Mouse (Mus musculus) cerebellum, adult (tissue): ENCODE measurements at regions not wholly inside any gene's neighbourhood (a gene's known extent, or its start where the extent isn't known, plus 50 kb on each side); places are given as distances from the start of the nearest gene placed in this dataset.

Source experiments
- ATAC-seq: cut with Nextera tagmentation; 2 replicates; pipeline ENCODE4 v1.9.2; 2017; ENCODE audit warnings: mild to moderate bottlenecking, moderate library complexity, mixed read lengths; ENCODE audit not compliant: insufficient number of reproducible peaks, low FRiP score, low TSS enrichment

GRCm38 (mm10) chr6:51084656-51085055 lies 347.8 kb upstream of the Nfe2l3 start:
- ATAC-seq = no peak

- ATAC-seq = no peak
Measured at GRCm38 (mm10) chr6:51085547-51085946, 346.9 kb upstream of the Nfe2l3 start.

GRCm38 (mm10) chr6:51086347-51086746 lies 346.1 kb upstream of the Nfe2l3 start:
- ATAC-seq = no peak

- no peak for ATAC-seq
Measured at GRCm38 (mm10) chr6:51087806-51088205, 344.7 kb upstream of the Nfe2l3 start.

- no peak for ATAC-seq
Measured at GRCm38 (mm10) chr6:51088641-51089372, 343.7 kb upstream of the Nfe2l3 start.

- no peak for ATAC-seq
Measured at GRCm38 (mm10) chr6:51093196-51093595, 339.3 kb upstream of the Nfe2l3 start.

GRCm38 (mm10) chr6:51094304-51094703 lies 338.2 kb upstream of the Nfe2l3 start:
- no peak for ATAC-seq

- ATAC-seq = no peak
Measured at GRCm38 (mm10) chr6:51097488-51097887, 335.0 kb upstream of the Nfe2l3 start.

- no peak for ATAC-seq
Measured at GRCm38 (mm10) chr6:51100341-51100740, 332.1 kb upstream of the Nfe2l3 start.

- no peak for ATAC-seq
Measured at GRCm38 (mm10) chr6:51103236-51103635, 329.2 kb upstream of the Nfe2l3 start.

- ATAC-seq = no peak
Measured at GRCm38 (mm10) chr6:51104336-51104735, 328.1 kb upstream of the Nfe2l3 start.

GRCm38 (mm10) chr6:51108336-51108956 lies 324.0 kb upstream of the Nfe2l3 start:
- no peak for ATAC-seq

GRCm38 (mm10) chr6:51110596-51110995 lies 321.9 kb upstream of the Nfe2l3 start:
- ATAC-seq = no peak

GRCm38 (mm10) chr6:51114604-51115333 lies 317.7 kb upstream of the Nfe2l3 start:
- ATAC-seq = no peak

- no peak for ATAC-seq
Measured at GRCm38 (mm10) chr6:51118833-51119535, 313.5 kb upstream of the Nfe2l3 start.

- ATAC-seq = no peak
Measured at GRCm38 (mm10) chr6:51119691-51120302, 312.7 kb upstream of the Nfe2l3 start.

- ATAC-seq = no peak
Measured at GRCm38 (mm10) chr6:51122941-51123340, 309.5 kb upstream of the Nfe2l3 start.

GRCm38 (mm10) chr6:51127851-51128250 lies 304.6 kb upstream of the Nfe2l3 start:
- ATAC-seq = no peak

GRCm38 (mm10) chr6:51129096-51129495 lies 303.4 kb upstream of the Nfe2l3 start:
- no peak for ATAC-seq

- ATAC-seq = no peak
Measured at GRCm38 (mm10) chr6:51129591-51129990, 302.9 kb upstream of the Nfe2l3 start.
